Mouse (Mus musculus): ENCODE measurements around the gene Capzb. TPM values are rescaled to one million over a fixed set of nuclear protein-coding genes. Genes with fewer than 3 reads are reported as not detected.

Gene Capzb
- total and polyA plus RNA-seq, 2 experiments from 2014 or later: 98.3 to 325 TPM

DNA sequence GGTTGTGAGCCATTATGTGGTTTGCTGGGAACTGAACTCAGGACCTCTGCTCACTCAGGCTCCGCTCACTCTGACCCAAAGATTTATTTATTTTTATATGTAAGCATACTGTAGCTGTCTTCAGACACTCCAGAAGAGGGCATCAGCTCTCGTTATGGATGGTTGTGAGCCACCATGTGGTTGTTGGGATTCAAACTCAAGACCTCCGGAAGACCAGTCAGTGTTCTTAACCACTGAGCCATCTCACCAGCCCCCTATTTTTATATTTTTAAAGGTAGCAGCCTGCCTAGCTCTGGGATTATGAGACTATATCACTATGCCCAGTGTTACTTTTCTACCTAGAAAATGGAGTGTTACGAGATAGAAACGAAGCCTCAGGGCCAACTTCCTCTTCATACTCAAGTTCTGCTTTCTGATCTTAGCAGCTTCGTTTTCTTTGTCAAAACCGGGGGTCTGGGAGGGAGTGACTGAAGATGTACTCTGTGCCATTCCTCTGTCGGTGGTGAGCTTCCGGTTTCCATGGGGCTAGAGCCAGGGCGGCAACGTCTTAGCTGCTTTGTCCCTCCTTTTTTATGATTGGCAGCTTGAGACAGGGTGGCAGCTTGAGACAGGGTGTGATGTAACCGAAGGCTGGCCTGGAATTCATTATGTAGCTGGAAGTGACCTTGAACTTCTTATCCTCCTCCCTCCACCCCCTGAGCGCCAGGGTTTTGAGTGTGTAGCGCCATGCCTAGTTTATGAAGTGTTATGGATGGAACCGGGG, 23.5 kb upstream of the Capzb start:
- H3K4me3 ChIP-seq (ENCODE audit: low read depth, low read length): no peak overlapping the region
- WGBS: 82% methylated on average over 15 of the region's 15 CpGs
- no peak overlapping the region for H3K4me2 ChIP-seq (ENCODE audit: low read depth)
- no peaks in the 10 kb centered on the region for H3K4me1 ChIP-seq (ENCODE audit: insufficient read depth)
- no peaks in the 10 kb centered on the region for H3K9me3 ChIP-seq (ENCODE audit: low read length)
- H3K27ac ChIP-seq (ENCODE audit: low read depth, low read length): no peak overlapping the region
- no peaks in the 10 kb centered on the region for H3K36me3 ChIP-seq (ENCODE audit: insufficient read depth)
- DNase-seq (no peak), ATAC-seq (no peak)
- H3K27me3 ChIP-seq (ENCODE audit: insufficient read depth, low read length): no peaks in the 10 kb centered on the region
- TF ChIP-seq CTCF (IDR thresholded peaks at IDR 0.05; ENCODE audit: low read depth): no peak
- no peak overlapping the region for H3K9ac ChIP-seq

- H3K4me1 ChIP-seq (ENCODE audit: insufficient read depth): no peaks in the 10 kb centered on the region
- H3K9me3 ChIP-seq (ENCODE audit: low read length): no peaks in the 10 kb centered on the region
- H3K27ac ChIP-seq (ENCODE audit: low read depth, low read length): no peak overlapping the region
- 79% methylated on average over 12 of the region's 12 CpGs for WGBS
- no peaks in the 10 kb centered on the region for H3K27me3 ChIP-seq (ENCODE audit: insufficient read depth, low read length)
- no peak overlapping the region for H3K9ac ChIP-seq
- no peak overlapping the region for H3K4me2 ChIP-seq (ENCODE audit: low read depth)
- DNase-seq (no peak), ATAC-seq (no peak)
- H3K4me3 ChIP-seq (ENCODE audit: low read depth, low read length): no peak overlapping the region
- no peaks in the 10 kb centered on the region for H3K36me3 ChIP-seq (ENCODE audit: insufficient read depth)
- TF ChIP-seq CTCF (IDR thresholded peaks at IDR 0.05; ENCODE audit: low read depth): no peak
Measured at GRCm38 (mm10) chr4:139169748-139170279, 22.9 kb upstream of the Capzb start.

DNA sequence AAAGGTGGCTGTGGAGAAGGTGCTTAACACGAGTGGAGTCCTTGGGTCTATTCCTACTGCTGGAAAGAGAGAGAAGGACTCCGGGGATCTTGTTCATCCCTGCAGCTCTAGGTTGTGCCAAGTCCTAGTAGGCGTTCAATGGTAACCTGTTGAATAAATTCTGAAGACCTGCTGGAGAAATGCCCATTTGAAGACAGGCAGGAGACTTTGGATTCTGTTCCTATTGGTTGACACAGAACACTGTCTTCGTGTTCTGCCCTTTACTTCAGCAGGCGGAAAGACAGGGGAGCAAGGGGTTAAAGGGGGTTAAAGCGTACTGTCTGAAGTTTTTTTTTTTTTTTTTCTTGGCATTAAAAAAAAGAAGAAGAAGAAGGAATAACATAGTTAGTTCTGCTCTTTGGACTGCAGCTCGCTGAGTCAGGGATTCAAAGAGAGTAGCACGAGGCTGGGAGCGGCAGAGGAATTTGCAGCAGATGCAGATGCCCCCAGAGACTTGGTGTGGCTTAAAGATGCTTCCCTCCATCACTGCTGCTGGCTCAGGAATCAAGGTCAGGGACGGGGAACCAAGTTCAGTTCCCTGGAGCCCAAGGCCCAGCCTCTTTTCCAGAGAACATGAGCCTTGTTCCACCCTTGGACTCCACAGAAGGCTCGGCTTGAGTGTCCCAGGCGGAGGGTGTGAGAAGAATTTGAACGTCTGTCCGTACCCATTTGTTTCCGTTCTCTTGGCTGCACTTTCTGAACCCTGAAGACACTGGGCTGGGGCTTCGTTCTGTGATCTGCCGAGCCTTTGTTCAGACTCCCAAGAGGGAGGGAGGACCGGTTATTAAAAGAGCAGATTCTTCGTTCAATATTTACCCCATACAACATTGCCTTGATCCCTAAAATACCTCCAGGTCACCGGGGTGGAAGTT, 17.4 kb upstream of the Capzb start:
- no peaks in the 10 kb centered on the region for H3K4me1 ChIP-seq (ENCODE audit: insufficient read depth)
- H3K27me3 ChIP-seq (ENCODE audit: insufficient read depth, low read length): no peaks in the 10 kb centered on the region
- WGBS: 60% methylated on average over 20 of the region's 20 CpGs
- no peak overlapping the region for H3K4me2 ChIP-seq (ENCODE audit: low read depth)
- no peaks in the 10 kb centered on the region for H3K36me3 ChIP-seq (ENCODE audit: insufficient read depth)
- ATAC-seq (no peak), DNase-seq (no peak)
- no peaks in the 10 kb centered on the region for H3K9me3 ChIP-seq (ENCODE audit: low read length)
- TF ChIP-seq CTCF (IDR thresholded peaks at IDR 0.05; ENCODE audit: low read depth): no peak
- no peak overlapping the region for H3K4me3 ChIP-seq (ENCODE audit: low read depth, low read length)
- H3K27ac ChIP-seq (ENCODE audit: low read depth, low read length): no peak overlapping the region
- H3K9ac ChIP-seq: no peak overlapping the region

- H3K27me3 ChIP-seq (ENCODE audit: insufficient read depth, low read length): no peaks in the 10 kb centered on the region
- no peak overlapping the region for H3K9ac ChIP-seq
- no peak for DNase-seq
- H3K36me3 ChIP-seq (ENCODE audit: insufficient read depth): no peaks in the 10 kb centered on the region
- no peak for TF ChIP-seq CTCF (IDR thresholded peaks at IDR 0.05; ENCODE audit: low read depth)
- H3K4me3 ChIP-seq (ENCODE audit: low read depth, low read length): no peak overlapping the region
- WGBS: 74% methylated on average over 6 of the region's 6 CpGs
- H3K4me2 ChIP-seq (ENCODE audit: low read depth): no peak overlapping the region
- no peaks in the 10 kb centered on the region for H3K9me3 ChIP-seq (ENCODE audit: low read length)
- ATAC-seq: no peak
- H3K27ac ChIP-seq (ENCODE audit: low read depth, low read length): no peak overlapping the region
- no peaks in the 10 kb centered on the region for H3K4me1 ChIP-seq (ENCODE audit: insufficient read depth)
Measured at GRCm38 (mm10) chr4:139176023-139176422, 16.7 kb upstream of the Capzb start.

- Histone ChIP-seq H3K27ac (ENCODE audit: low read depth, low read length) (no peak overlapping the region), H3K4me1 (ENCODE audit: insufficient read depth) (no peaks in the 10 kb centered on the region), H3K4me3 (ENCODE audit: low read depth, low read length) (no peak overlapping the region), H3K9ac (no peak overlapping the region), H3K36me3 (ENCODE audit: insufficient read depth) (no peaks in the 10 kb centered on the region), H3K9me3 (ENCODE audit: low read length) (no peaks in the 10 kb centered on the region), H3K27me3 (ENCODE audit: insufficient read depth, low read length) (no peaks in the 10 kb centered on the region), H3K4me2 (ENCODE audit: low read depth) (no peak overlapping the region)
- no peak for ATAC-seq
- TF ChIP-seq CTCF (IDR thresholded peaks at IDR 0.05; ENCODE audit: low read depth): peak; percentile 43
- WGBS: 98% methylated on average over 3 of the region's 3 CpGs
- no peak for DNase-seq
Measured at GRCm38 (mm10) chr4:139177921-139178320, 14.8 kb upstream of the Capzb start.

GRCm38 (mm10) chr4:139178377-139178776, 14.3 kb upstream of the Capzb start:
- Histone ChIP-seq H3K9me3 (ENCODE audit: low read length) (no peaks in the 10 kb centered on the region), H3K4me2 (ENCODE audit: low read depth) (no peak overlapping the region), H3K4me1 (ENCODE audit: insufficient read depth) (no peaks in the 10 kb centered on the region), H3K36me3 (ENCODE audit: insufficient read depth) (no peaks in the 10 kb centered on the region), H3K27ac (ENCODE audit: low read depth, low read length) (no peak overlapping the region), H3K4me3 (ENCODE audit: low read depth, low read length) (no peak overlapping the region), H3K9ac (no peak overlapping the region), H3K27me3 (ENCODE audit: insufficient read depth, low read length) (no peaks in the 10 kb centered on the region)
- DNase-seq (no peak), ATAC-seq (no peak)
- TF ChIP-seq CTCF (IDR thresholded peaks at IDR 0.05; ENCODE audit: low read depth): no peak
- WGBS: 96% methylated on average over 11 of the region's 11 CpGs

DNA sequence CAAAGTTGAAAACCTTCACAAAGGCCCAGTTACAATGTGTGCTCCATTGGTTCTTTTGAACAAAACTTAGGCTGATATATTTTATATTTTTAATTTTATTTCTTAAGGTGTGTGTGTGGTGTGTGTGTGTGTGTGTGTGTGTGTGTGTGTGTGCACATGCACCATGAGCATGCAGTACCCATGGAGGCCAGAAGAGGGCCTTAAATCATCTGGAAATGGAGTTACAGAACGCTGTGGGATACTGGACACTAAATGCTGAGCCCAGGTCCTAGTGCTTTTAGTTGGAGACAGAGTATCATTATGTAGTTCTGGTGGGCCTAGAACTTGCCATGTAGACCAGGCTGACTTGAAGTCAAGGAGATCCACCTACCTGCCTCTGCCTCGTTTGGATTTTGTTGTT, 13.5 kb upstream of the Capzb start:
- H3K9ac ChIP-seq: no peak overlapping the region
- no peak overlapping the region for H3K4me2 ChIP-seq (ENCODE audit: low read depth)
- no peak for ATAC-seq
- no peak overlapping the region for H3K4me3 ChIP-seq (ENCODE audit: low read depth, low read length)
- H3K9me3 ChIP-seq (ENCODE audit: low read length): no peaks in the 10 kb centered on the region
- H3K4me1 ChIP-seq (ENCODE audit: insufficient read depth): no peaks in the 10 kb centered on the region
- WGBS: 75% methylated on average over 2 of the region's 2 CpGs
- no peaks in the 10 kb centered on the region for H3K27me3 ChIP-seq (ENCODE audit: insufficient read depth, low read length)
- no peak overlapping the region for H3K27ac ChIP-seq (ENCODE audit: low read depth, low read length)
- no peak for TF ChIP-seq CTCF (IDR thresholded peaks at IDR 0.05; ENCODE audit: low read depth)
- no peaks in the 10 kb centered on the region for H3K36me3 ChIP-seq (ENCODE audit: insufficient read depth)
- no peak for DNase-seq
